Mouse (Mus musculus): ENCODE results near the gene Kif2a.
A peak's percentile ranks its signal among the peaks of the same experiment; 100 is the strongest.

Kif2a gene

DNA sequence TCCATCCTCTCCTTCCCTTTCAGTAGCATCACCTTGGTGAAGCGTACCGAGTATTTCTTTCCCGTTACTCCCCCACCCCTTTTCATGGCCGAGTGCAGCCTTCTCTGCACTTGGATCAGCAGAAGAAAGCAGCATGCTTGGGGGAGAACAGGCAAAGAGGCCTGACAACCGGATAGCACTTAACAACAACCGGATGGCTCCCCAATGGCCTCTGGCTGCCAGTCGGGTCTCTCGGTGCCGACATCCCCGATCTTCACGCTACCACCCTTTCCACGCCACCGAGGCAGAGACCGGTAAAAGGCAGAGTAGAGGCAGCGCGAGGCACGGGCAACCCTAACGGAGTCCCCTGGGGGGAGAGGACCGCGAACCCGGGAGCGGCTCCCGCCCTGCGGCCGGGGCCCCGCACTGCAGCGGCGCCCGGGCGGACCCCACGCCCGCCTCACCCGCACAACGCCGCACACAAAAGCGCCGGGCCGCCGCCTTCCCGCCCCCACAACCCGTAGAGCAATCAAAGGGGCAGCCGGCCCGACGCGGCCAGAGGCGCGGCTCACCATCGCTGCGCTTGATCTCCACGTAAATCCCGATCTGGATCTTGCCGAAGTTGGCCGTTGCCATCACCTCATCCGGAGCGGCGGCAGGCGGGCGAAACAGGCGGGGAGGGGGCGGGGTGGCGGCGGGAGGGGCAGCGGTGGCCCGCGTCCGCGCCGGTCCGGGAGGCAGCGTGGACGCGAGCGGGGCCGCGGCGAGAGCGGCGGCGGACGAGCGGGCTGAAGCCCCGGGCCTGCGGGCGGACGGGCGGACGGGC lies at the start of gene Kif2a:
Kif2a (minus strand) TSS at position 666 of the 805 bp plus-strand sequence.
- TF ChIP-seq NANOG (IDR thresholded peaks at IDR 0.05; ENCODE audit: borderline replicate concordance, low read length) (no peak), POU5F1 (IDR thresholded peaks at IDR 0.05; ENCODE audit: borderline replicate concordance, low read length) (no peak), CTCF (conservative IDR thresholded peaks at IDR 0.05; ENCODE audit: low read length) (no peak)
- Histone ChIP-seq H3K4me3 (replicated peaks; ENCODE audit: low read length) (peak within 1 kb of the TSS; percentile 92), H3K9me3 (ENCODE audit: low read length) (peaks cover 11% of the 10 kb centered on the region), H3K4me1 (replicated peaks; ENCODE audit: low read depth, low read length) (peaks cover 29% of the 10 kb centered on the region), H3K36me3 (ENCODE audit: insufficient read depth, low read length) (peaks cover 13% of the 10 kb centered on the region), H3K27me3 (ENCODE audit: insufficient read depth, low read length) (no peaks in the 10 kb centered on the region)

DNA sequence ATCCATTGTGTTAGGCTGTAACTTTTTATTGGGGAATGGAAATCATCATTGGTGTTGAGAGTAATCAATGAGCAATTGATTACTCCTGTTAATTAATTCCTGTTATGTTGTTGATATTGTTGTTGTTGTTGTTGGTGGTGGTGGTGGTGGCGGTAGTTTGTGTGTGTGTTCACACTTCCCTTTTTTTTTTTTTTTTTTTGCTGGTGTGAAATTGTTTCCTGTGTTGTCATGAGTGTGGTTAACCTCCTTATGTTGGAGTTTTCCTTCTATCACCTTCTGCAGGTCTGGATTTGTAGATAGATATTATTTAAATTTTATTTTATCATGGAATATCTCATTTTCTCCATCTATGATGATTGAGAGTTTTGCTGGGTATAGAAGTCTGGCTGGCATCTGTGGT lies 47.1 kb upstream of the Kif2a start:
- Histone ChIP-seq H3K27me3 (ENCODE audit: insufficient read depth, low read length) (no peaks in the 10 kb centered on the region), H3K9me3 (ENCODE audit: low read length) (no peaks in the 10 kb centered on the region), H3K36me3 (ENCODE audit: insufficient read depth, low read length) (no peaks in the 10 kb centered on the region), H3K4me1 (replicated peaks; ENCODE audit: low read depth, low read length) (peaks cover 17% of the 10 kb centered on the region), H3K4me3 (replicated peaks; ENCODE audit: low read length) (no peak overlapping the region)
- TF ChIP-seq POU5F1 (IDR thresholded peaks at IDR 0.05; ENCODE audit: borderline replicate concordance, low read length) (no peak), NANOG (IDR thresholded peaks at IDR 0.05; ENCODE audit: borderline replicate concordance, low read length) (no peak), CTCF (conservative IDR thresholded peaks at IDR 0.05; ENCODE audit: low read length) (no peak)

DNA sequence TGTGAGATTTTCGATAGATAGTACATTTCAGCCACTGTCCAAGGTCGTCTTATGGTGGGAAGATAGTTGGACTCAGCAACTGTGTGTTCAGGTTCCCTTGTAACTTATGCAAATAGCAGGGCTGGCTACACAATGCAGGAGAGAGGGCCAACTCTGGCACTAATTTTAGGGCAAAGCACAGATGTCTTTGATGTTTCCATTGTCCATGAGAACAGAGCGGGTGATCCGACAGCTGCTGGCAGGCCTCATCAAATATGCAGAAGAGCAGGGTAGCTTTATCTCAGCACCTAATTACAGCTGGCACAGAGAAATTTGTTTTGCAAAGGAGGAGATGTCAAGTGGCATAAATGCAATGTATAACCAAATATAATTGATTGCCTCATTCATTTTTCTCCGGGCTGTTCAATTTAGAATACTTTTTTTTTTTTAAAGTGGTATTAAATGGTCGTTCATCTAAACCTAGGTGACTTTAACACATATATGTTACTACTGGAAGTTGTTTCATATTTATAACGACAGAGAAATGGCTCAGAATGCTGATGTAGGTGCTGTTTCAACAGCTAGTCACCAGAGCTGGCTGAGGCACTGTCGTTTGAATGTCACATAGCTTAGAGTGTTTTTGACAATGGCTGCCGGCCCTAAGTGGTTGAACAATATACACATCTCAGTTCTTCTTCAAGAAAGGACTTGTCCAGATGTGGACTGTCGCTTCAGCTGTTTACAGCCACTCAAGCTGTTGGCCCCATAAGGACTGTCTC lies 43.4 kb upstream of the Kif2a start:
- Histone ChIP-seq H3K27me3 (ENCODE audit: insufficient read depth, low read length) (no peaks in the 10 kb centered on the region), H3K36me3 (ENCODE audit: insufficient read depth, low read length) (no peaks in the 10 kb centered on the region), H3K4me3 (replicated peaks; ENCODE audit: low read length) (no peak overlapping the region), H3K9me3 (ENCODE audit: low read length) (no peaks in the 10 kb centered on the region), H3K4me1 (replicated peaks; ENCODE audit: low read depth, low read length) (no peaks in the 10 kb centered on the region)
- no peak for TF ChIP-seq CTCF (conservative IDR thresholded peaks at IDR 0.05; ENCODE audit: low read length)
- TF ChIP-seq NANOG (IDR thresholded peaks at IDR 0.05; ENCODE audit: borderline replicate concordance, low read length), result no peak
- no peak for TF ChIP-seq POU5F1 (IDR thresholded peaks at IDR 0.05; ENCODE audit: borderline replicate concordance, low read length)

DNA sequence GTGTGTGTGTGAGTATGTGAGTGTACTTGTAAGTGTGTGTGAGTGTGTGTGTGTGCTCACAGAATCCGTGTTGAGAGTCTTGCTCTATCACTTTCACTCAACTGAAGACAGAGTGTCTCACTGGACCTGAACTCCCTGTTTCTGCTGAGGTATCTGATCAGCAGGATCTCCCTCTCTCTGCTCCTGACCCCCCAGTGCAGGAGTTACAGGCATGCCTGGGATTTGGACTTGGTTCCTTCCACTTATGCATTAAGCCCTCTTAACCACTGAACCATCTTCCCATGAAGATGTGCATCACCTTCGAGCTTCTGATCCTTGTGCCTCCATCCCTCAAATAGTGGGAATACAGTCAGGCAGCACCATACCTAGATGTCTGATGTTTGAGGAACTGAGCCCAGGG lies 42.3 kb upstream of the Kif2a start:
- H3K4me3 ChIP-seq (replicated peaks; ENCODE audit: low read length), result no peak overlapping the region
- no peaks in the 10 kb centered on the region for H3K9me3 ChIP-seq (ENCODE audit: low read length)
- TF ChIP-seq POU5F1 (IDR thresholded peaks at IDR 0.05; ENCODE audit: borderline replicate concordance, low read length) (no peak), CTCF (conservative IDR thresholded peaks at IDR 0.05; ENCODE audit: low read length) (no peak), NANOG (IDR thresholded peaks at IDR 0.05; ENCODE audit: borderline replicate concordance, low read length) (no peak)
- no peaks in the 10 kb centered on the region for H3K4me1 ChIP-seq (replicated peaks; ENCODE audit: low read depth, low read length)
- 0 out of 2 replicates have a peak, but pooled peaks cover 3% of the 10 kb centered on the region for H3K27me3 ChIP-seq (ENCODE audit: insufficient read depth, low read length)
- H3K36me3 ChIP-seq (ENCODE audit: insufficient read depth, low read length), result no peaks in the 10 kb centered on the region

DNA sequence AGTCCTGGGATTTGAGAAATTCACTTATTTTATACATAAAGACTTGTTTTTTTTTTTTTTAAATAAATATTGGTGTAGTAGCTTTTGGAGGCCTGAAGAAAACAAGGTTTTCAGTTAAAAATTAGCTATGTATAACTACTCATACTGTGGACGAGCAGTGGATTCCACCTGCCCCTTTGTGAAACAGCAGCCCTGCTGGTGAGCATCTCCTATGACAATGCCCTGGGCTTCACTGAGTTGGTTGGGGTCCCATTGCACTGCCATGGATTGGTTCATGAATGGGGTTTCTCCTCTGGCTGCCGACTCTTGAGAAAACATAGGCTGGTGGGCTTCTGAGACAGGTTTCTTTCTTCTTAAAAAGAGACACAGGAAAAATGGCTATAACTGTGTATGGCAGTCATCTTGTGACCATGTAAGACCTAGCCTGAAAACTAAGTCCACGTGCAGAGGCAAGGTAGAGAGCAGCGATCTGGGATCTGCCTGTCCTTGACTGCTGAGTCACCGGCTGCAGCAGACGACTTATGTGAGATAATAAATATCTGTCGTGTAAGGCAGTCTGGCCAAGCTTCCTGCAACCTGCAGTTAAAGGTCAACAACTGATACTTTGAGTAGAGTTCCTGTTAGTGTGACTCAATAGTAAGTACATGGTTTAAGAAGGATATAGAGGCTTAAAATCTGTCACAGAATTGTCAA lies 41.3 kb upstream of the Kif2a start:
- H3K27me3 ChIP-seq (ENCODE audit: insufficient read depth, low read length), result 0 out of 2 replicates have a peak, but pooled peaks cover 3% of the 10 kb centered on the region
- H3K9me3 ChIP-seq (ENCODE audit: low read length), result no peaks in the 10 kb centered on the region
- no peaks in the 10 kb centered on the region for H3K4me1 ChIP-seq (replicated peaks; ENCODE audit: low read depth, low read length)
- H3K4me3 ChIP-seq (replicated peaks; ENCODE audit: low read length), result no peak overlapping the region
- H3K36me3 ChIP-seq (ENCODE audit: insufficient read depth, low read length), result no peaks in the 10 kb centered on the region
- no peak for TF ChIP-seq CTCF (conservative IDR thresholded peaks at IDR 0.05; ENCODE audit: low read length)

DNA sequence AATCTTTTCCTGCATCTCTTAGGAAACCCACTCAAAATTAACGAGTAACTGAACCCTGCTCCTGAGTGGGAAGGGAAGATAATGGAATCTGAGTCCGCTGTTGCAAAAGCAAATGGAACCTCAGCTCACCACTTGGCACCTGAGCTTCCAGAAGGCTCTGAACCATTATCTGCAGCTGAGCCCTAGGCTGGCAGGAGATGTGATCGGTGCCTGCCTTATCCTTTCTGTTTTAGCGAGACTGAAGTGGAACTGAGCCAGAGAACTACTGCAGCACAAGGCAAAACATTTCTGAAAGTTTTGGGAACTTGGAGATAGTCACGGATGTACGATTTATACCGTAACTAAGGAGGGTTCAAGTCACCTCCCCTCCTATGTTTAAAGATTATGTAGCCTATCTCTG lies 38.2 kb upstream of the Kif2a start:
- TF ChIP-seq POU5F1 (IDR thresholded peaks at IDR 0.05; ENCODE audit: borderline replicate concordance, low read length) (no peak), NANOG (IDR thresholded peaks at IDR 0.05; ENCODE audit: borderline replicate concordance, low read length) (no peak), CTCF (conservative IDR thresholded peaks at IDR 0.05; ENCODE audit: low read length) (no peak)
- 0 out of 2 replicates have a peak, but pooled peaks cover 3% of the 10 kb centered on the region for H3K27me3 ChIP-seq (ENCODE audit: insufficient read depth, low read length)
- no peaks in the 10 kb centered on the region for H3K9me3 ChIP-seq (ENCODE audit: low read length)
- H3K4me3 ChIP-seq (replicated peaks; ENCODE audit: low read length), result no peak overlapping the region
- no peaks in the 10 kb centered on the region for H3K36me3 ChIP-seq (ENCODE audit: insufficient read depth, low read length)
- no peaks in the 10 kb centered on the region for H3K4me1 ChIP-seq (replicated peaks; ENCODE audit: low read depth, low read length)

DNA sequence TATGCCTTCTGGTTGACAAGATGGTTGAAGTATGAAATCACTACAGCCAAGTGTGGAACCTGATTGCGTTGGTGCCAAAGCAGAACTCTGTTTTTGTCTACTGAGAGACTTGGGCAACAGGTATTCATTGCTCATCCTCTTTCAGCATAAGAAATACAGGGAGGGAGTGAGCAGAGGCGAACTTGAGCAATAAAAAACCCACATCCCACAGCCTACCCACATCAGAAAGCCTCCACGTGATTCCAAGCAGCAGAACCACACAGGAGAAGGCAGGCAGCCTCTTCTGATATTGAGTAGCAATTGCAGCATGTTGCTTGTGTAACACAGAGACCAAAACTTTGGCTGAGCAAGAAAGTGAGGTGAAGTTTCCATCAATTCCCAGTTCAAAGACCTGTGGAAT lies 37.5 kb upstream of the Kif2a start:
- H3K4me1 ChIP-seq (replicated peaks; ENCODE audit: low read depth, low read length), result no peaks in the 10 kb centered on the region
- TF ChIP-seq CTCF (conservative IDR thresholded peaks at IDR 0.05; ENCODE audit: low read length), result no peak
- no peak for TF ChIP-seq POU5F1 (IDR thresholded peaks at IDR 0.05; ENCODE audit: borderline replicate concordance, low read length)
- no peak for TF ChIP-seq NANOG (IDR thresholded peaks at IDR 0.05; ENCODE audit: borderline replicate concordance, low read length)
- no peak overlapping the region for H3K4me3 ChIP-seq (replicated peaks; ENCODE audit: low read length)
- H3K27me3 ChIP-seq (ENCODE audit: insufficient read depth, low read length), result 0 out of 2 replicates have a peak, but pooled peaks cover 3% of the 10 kb centered on the region
- H3K9me3 ChIP-seq (ENCODE audit: low read length), result no peaks in the 10 kb centered on the region
- H3K36me3 ChIP-seq (ENCODE audit: insufficient read depth, low read length), result no peaks in the 10 kb centered on the region

DNA sequence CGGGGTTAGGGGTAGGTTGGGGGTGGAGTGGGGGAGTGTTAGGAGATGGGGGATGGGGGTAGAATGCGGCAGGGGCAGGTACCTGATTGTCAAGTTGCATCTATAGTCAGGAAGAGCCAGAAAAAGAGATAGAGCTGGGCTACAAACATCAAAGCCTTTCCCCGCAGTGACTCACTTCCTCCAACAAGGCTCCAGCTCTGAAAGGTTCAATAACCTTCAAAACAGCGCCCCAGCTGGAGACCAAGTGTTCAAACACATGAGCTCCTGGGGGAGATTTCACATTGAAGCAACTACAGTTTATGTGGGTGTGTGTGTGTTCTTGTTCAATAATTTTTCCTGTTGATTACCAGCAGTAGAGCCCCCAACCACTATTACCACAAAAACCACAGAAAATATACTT lies 34.4 kb upstream of the Kif2a start:
- no peak for TF ChIP-seq NANOG (IDR thresholded peaks at IDR 0.05; ENCODE audit: borderline replicate concordance, low read length)
- no peak for TF ChIP-seq POU5F1 (IDR thresholded peaks at IDR 0.05; ENCODE audit: borderline replicate concordance, low read length)
- no peak; the same call in 1 of the 2 replicates for TF ChIP-seq CTCF (conservative IDR thresholded peaks at IDR 0.05; ENCODE audit: low read length)
- Histone ChIP-seq H3K9me3 (ENCODE audit: low read length) (no peaks in the 10 kb centered on the region), H3K36me3 (ENCODE audit: insufficient read depth, low read length) (no peaks in the 10 kb centered on the region)

More for the DNA sequence above, 34.4 kb upstream of the Kif2a start:
- no peaks in the 10 kb centered on the region for H3K4me1 ChIP-seq (replicated peaks; ENCODE audit: low read depth, low read length)
- H3K4me3 ChIP-seq (replicated peaks; ENCODE audit: low read length), result no peak overlapping the region
- 0 out of 2 replicates have a peak, but pooled peaks cover 3% of the 10 kb centered on the region for H3K27me3 ChIP-seq (ENCODE audit: insufficient read depth, low read length)
